Mouse (Mus musculus) layer of hippocampus, postnatal 36 days (tissue): ENCODE data around the gene Cd180. TPM values are rescaled to one million over a fixed set of nuclear protein-coding genes. Genes with fewer than 3 reads are reported as not detected.
"Not testable (repeated sequence)": the region's sequence is repeated elsewhere in the genome, so short reads cannot be mapped to it uniquely, and the experiment has no call there.

Experiments used
- DNase-seq, 2 experiments: peaks; one replicate each; pipeline ENCODE4 v3.0.0; 2022
- total RNA-seq, 2 experiments: library from RNA; stranded (reverse); gene quantifications; 2 replicates each; pipeline ENCODE4 v1.2.3; 2021

The Cd180 gene
- 1 to 10 TPM; 2.4 to 3.0 TPM for total RNA-seq

DNA sequence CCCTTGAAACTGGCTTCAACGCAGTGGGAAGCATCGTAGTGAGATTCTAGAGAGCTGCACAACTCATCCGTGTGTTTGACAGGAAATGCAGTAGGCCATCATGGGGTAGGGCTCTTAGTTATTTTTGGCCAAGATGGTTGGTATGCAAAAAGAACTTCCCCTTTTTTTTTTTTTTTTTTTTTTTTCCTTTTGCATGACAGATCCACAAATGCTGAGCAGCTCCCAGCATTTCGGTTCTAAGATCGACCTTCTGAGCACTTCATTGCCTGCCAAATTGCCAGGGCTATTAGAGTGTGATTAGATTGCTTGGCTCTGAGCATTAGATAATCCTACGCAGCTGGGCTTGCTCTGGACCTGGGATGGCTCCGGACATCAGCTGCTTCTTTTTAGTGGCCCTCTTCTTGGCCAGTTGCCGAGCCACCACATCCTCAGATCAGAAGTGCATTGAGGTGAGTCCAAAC, at the start of gene Cd180:
Gene Cd180, plus strand, starts transcription at position 218 of the 461 bp plus-strand sequence.
- no peak for DNase-seq

DNA sequence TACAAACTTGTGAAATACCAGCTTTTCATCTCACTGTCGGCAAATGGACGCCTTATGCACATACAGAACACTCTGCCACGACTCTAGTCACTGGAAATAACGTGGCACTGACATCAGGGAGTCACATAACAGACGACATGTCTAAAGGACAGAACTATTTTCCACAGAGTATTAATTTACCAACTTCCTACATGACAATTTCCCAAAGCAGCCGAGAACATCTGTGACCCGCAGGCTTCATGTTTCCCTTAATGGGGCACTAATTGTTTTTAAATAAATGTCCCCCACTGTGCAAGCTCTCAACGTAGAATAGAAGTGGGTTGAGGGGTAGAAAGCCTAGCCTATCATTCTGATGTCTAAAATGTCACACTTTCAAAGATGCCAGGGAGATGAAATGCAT, 49.0 kb upstream of the Cd180 start:
- no peak for DNase-seq

DNA sequence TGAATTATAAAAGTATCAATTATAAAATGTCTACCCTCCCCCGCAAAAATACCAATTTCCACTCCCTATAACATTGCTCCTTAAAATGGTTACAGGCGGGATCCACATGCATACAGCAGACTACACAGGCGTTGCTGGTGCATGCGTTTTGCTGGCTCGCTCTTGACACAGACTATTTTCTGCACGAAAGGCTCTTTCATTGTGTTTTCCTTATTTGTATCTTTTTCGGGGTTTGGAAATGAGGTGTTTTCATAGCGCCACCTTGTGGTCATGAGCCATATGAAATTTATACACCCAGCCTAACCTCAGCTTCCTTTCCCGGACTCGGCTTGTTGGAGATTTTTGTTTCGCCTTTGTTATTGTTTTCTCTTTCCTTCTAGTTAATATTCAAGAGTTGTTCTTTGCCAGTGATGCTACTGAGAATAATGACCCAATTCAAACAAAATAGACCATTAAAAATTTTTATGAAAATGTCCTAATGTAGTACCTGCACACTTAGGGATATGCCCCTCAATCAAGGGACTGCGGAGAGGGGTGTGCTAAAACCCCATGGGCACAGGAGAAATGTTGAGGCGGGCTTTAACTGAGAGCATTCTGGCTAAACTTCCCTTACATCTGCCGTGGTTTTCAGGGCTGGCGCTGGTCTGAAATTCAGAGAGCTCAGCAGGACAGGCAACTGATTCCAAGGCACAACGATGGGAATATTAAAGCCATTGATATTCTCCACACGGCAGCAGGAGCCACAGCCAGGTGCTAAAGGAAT, 48.4 kb upstream of the Cd180 start:
- peak; percentile 54 to 72 for DNase-seq

DNA sequence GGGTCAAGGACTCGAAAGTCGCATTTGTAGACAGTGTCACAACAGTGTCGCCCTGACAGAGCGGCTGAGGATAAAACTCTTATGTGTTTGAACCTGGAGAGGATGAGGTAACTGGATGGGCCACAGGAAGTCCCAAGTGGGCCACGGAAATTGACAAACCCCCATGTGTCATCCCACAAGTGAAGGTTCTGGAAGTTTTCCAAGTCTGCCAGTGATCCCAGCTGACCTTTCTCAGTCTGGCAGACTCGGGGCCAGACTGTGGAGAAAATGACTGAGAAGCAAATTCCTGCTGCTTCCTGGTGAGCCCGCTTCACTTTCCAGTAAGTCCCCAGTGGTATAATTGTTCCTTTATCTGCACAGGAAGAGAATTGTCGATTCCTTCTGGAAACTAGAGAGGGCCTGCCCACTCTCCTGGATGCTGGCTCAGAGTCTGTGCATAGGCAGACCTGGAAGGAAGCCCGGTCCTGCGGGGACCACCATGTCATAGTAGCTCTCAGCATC, 47.0 kb upstream of the Cd180 start:
- no peak for DNase-seq

DNA sequence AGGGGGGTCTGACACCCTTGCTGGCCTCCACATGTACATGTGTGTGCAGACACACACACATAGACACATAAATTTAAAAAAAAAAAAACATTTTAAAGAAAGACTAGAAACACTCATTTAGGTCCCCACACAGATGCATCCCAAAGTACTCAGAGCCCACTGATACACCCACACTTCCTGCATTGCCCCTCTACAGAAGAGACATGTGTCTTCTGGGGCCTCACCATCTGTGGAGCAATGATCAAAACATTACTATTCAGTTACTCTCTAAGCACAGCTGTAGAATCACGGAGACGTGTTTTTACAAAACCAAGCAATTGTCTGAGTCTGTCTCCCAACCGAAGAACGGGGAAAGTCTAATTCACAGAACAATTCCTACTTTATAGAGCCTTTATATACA, 45.8 kb upstream of the Cd180 start:
- DNase-seq: no peak

DNA sequence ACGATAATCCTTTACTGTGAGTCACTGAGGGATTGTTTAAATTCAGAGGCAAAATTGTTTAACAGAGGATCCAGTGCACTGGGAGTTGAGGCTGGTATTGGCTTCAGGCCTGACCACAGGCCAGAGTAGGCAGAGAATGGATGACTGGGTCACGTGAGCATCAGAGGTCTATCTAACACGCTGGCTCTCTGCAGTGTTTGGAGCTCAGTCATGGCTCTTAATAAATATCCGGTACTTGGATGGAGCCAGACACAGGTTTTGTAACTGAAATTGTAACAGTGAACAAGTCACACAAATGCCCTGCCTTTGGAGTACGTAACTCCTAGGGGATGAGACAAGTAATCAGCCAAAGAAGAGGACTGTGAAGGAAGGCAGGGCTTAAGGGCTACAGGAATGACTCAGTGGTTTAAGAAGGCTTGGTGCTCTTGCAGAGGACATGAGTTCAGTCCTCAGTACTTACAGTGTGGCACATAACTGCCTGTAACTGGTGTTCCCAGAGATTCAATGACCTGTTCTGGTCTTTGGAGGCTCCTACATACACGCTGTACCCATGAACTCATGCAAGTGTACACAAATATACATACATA, 41.0 kb upstream of the Cd180 start:
- DNase-seq: no peak

DNA sequence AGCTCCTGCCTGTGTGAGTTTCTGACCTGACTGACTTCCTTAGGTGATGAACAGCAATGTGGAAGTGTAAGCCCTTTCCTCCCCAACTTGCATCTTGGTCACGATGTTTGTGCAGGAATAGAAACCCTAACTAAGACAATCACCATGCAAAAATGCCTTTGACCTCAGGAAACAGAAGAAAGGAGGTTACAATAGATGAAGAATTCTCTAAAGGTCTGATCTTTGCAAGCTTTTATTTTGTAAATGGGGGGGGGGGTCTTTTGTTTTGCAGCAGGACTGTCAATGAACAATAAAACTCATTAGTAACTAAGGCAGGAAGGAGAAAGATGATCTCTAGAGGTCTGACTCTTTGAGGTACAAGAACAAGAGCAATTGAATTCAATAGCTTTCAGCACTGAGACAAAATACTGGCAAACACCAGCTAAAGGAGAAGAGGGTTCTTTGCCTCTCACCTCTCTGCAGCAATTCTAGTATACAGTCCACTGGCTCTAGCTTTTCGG, 38.2 kb upstream of the Cd180 start:
- DNase-seq: no peak

DNA sequence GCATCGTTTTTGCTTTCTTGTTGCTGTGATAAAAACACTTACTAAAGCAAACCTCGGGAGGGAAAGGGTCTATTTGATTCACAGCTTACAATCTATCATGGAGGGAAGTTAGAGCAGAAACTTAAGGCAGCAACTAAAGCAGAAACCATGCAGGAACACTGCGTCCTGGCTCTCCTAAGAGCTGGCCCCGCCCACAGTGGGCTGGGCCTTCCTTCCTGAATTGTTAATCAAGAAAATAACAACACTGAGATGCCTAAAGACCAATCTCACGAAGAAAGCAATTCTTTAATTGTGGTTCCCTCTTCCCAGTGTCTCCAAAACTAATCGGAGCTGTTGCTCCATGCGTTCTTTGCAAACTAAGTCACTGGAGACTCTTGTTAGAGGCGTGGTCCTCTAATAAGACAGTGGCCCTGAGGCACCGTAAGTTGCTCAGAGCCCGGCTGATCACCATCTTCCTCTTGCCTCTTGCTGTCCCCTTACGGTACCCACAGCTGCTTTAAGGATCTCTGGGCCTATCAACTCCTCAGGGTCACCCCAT, 37.1 kb upstream of the Cd180 start:
- no peak for DNase-seq

DNA sequence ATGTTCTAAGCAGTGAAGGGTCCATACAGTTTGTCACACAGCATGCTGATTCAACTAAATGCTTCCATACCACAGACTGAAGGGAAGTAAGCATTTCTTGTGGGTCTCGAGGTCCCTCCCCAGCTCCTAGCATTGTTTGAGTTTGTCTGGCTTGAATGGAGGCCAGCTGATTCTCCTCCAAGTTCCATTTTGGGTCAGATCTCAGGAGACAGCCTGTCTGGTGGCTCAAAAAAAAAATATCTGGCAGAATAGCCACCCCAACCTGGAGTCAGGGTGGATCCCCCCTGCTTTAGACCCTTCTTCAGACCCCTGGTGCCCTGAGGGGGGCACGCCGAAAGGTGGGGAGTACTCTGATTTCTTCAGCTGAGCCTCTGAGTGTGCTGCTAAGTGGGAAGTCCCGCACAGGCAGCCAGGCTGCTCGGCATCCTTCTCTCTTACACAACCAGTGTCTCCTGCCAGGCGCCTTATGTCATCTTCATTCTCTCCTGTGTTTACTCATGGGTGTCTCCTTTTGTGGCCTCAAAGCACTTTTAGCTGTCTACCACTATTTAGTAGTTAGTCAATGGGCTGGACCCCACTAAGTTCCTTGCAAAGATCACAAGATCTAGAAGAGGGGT, 35.0 kb upstream of the Cd180 start:
- DNase-seq: no peak

DNA sequence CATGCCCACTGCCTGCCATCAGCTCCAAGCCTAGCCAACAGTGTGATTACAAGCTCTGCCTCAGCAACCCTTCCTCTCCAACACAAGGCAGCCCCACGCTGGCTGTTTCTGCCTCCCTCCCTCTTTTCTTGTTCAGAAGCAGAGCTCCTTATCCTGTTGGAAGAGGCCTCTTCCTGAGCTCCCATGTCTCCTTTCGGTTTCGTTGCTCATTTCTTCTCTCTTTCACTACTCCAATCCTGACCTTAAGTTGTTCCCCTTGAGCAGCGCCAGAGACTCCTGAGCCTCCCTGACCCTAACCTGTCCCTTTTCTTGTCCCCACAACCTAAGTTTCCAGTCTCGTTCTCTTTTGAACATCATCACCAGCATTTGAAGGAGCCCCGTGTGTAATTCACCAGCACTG, 29.3 kb upstream of the Cd180 start:
- no peak for DNase-seq

DNA sequence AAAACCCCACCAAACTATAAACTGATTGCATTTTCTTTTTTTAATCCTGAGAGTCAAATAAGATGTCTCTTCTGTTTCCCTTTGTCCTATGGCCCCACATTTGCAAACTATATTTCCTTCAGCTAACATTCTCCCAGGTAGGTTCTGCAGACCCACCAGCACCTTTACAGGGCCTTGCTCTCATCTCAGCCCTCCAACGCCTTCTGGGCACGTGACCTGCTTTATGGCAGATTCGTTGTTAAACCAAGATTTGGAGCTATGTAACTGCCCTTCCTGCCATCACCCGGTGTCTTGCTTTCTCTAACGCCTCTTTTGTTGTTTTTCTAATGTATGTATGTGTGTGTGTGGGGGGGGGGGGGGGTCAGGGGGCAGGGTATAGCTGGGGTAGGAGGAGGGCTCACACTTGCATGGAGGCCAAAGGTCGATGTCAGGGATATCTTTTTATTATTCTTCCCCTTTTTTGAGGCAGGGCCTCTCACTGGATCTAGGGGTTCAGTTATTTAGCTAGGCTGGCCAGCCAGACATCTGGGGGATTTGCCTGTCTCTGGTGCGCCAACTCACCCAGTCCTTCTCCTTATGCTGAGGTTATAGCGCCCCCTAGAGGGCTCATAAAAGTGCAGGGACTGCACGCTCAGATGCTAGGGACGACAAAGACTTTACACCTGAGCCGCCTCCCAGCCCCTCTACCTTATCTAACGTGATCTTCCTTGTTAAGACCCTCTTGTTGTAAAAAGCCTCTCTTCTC, 28.3 kb upstream of the Cd180 start:
- no peak for DNase-seq

DNA sequence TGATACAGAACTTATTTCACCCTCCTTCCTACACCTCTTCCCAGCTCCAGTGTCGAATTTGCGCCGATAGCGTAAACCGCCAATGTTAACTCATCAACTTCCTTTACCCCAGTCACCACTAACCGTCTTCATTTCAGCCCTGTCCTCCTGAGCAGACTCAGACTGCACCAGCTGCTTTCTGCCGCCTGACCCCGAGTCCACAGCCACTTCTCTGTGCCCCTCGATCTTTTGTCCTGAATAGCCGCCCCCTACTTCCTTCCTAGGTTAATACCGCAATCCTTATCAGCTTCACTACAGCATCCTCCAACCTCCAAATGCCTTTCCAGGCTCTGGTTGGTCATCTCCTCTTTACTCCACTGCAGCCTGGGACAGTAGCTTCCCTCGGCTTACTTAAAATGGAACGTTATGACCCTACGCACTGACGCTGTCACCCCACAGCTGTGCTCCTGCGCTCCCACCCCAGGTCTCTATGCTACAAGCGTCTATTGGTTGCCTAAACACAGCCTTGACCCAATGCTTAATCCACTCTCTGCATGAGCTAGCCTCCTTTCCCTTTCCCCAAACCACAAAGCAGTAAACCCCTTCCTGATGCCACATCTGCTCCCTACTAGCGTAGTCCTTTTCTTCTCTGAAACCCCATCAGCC, 27.6 kb upstream of the Cd180 start:
- no peak for DNase-seq

DNA sequence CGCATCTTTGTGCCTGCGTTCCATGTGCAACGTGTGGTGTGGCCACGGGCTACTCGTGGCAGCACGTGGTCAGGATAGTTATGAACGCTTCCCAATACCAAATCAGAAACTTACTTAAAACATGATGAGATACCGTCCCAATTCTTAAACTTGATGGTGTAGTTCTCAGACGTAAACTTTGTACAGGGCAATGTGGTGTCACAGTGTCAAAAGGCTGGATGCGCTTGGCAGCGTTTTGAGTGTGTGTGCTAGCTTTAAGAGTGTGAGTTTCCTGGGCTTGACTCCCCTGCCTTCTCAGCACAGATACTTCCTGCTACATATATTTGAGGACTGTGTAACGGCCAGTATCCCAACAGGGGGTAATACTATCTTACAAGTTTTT, 27.1 kb upstream of the Cd180 start:
- DNase-seq: no peak

DNA sequence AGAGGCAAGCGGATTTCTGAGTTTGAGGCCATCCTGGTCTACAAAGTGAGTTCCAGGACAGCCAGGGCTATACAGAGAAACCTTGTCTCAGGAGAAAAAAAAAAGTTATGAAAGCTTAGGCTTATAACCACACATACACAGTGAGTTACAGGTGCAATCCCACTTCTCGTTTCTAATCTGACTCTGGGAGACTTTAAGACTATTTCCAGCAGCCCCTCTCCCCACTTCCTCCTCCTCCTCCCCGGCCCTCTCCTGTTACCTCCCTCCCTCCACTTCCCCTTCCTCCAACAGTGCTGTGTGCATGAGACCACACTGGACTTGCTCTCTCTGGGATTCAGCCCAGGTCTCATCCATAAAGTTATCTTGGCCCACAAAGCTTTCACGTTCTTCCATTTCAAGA, 26.6 kb upstream of the Cd180 start:
- DNase-seq: no peak

DNA sequence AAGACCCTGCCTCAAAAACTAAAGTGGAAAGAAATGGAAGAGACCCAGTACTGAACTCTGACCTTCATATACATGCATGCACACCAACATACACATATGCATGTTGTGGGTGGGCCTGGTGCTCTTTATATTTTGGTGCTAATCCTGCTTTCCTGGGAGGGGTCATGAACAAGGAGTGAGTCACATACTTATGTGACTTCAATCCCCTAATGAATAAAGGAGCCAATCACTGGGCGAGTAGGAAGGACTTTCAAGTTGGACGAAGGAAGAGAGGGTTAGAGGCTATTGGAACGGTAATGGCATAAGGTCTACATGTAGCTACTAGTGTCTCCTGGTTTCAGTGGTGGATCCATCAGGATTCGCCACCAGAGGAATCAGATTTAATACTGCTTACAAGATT, 26.0 kb upstream of the Cd180 start:
- no peak for DNase-seq

DNA sequence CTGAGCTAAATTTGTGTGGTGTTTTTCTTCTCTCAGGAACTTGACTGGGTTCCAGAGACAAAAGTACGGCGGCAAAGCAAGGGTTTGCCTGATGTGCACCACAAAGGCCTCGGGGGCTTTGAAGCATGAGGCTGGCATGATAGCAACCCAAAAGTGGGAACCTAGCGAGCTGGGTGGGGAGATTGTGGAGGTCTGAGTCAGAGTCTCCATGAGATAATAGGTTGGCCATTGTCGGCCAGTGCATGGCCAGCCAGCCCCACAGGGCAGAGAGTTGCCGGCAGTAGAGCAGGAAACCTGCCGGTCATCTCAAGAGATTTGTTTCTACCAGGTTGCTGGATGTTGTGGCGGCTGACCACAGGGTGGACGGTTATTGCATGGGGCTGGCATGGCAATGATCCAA, 25.5 kb upstream of the Cd180 start:
- DNase-seq: no peak

DNA sequence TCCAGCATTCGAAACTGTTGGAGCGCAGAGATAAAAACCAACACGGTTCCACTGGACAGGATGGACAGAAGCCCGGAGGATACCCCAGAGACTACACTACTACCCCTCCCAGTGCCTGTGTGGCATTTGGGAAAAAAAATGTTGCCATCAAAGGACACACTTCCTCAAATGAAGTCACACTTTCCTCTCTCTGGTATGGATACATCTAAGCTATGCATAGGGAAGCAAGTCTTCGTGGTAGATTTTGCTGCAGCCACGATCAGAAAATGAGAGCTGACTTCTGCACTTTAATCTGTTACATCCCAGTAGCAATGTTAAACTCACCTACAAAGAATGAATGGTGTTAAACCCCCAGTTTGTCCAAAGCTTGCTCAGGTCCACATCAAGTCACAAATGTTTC, 24.4 kb upstream of the Cd180 start:
- no peak for DNase-seq

DNA sequence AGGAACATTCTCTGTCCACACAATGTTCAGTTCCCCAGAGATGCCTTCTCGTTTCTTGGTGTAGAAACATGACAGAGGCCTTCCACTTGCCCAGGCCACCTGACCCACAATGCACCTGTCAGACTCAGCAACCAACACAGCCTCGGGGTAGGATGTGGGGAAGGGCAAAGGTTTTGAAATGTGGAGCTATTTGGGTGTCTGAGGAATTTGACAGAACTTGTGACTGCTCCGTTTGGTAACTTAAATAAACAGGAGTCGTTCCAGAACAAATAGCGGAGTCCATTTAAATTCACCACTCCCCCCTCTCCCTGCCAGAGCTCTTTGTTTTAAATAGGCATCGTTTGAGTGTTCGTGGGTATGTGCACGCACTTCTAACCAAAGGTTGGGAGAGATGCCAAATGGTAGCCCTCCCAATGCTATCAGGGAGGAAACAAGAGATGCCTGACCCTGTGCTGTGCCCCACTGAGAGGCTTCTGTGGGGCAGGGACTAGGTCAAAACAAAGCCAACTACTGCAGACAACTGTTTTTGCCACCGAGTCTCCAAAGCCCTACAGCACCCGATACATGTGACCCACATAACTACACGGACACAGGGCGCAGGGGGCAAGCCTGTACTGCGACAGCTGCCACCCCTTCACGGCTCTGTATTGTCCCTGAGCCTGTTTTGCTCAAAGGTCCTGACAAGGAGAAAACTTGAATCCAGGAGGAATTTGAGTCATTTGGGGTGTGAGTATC, 23.7 kb upstream of the Cd180 start:
- DNase-seq: no peak

DNA sequence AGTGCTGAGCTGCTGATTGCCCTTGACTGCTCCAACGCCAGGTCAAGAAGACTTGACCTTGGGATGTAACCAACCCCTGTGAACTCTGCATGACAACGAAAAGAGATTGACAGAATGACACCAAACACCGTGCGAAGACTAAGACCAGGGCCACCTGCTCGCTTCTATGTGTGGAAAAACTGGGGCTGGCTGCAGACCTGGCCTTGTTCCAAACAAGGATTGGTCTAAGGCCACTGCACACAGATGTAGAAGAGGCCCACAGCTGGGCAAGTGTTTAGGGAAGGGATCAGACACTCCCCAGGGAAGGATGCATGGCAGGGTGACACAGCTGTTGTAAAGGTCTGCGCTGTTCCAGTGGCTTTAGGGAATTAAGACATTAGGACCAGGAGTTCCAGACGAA, 22.9 kb upstream of the Cd180 start:
- no peak for DNase-seq

DNA sequence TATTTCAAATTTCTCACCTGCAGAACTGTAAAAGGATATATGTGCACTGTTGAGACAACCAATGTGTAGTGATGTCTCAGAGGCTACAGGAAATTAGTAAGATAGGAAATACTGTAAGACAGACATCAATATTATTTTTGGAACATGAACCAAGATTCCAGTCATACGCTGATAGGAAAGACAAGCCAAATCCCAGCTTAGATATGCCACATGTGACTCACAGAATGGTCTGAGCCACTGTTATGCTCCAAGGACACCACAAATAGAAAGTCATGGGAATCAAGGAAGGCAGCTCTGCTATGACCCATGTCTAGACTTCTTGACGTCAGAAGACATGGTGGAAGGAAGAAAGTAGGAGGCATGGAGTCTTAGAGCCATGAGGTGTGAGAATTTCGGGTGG, 19.3 kb upstream of the Cd180 start:
- DNase-seq: no peak

DNA sequence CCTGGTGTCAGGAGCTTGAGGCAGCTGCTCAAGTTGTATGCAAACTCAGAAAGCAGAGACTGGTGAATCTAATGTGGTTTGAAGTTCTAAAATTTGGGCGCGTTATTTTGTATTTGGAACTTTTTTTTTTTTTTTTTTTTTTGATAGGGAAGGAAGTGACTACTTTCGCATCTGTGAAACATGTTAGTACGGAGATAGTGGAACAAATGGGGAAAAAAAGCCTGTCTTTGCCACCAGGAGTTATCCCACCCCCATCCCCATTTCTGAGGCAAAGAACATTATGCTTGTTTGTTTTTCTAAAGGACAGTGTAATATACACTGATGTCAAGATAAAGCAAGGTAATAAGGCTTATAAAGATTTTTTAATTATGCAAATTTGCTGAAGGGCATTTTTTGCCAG, 15.8 kb upstream of the Cd180 start:
- DNase-seq: not testable (repeated sequence)
